Mouse (Mus musculus) embryonic fibroblast, embryonic 13.5 days (primary cell): ENCODE results near the gene Gm28308. TPM values are rescaled to one million over a fixed set of nuclear protein-coding genes. Genes with fewer than 3 reads are reported as not detected.
A peak's percentile ranks its signal among the peaks of the same experiment; 100 is the strongest.

Experiments
- H3K27ac ChIP-seq: 2 replicates; pipeline ENCODE4 v1.5.1; 2012; ENCODE audit warnings: low read length, control low read depth, inconsistent platforms; ENCODE audit not compliant: insufficient read depth
- H3K4me1 ChIP-seq: 2 replicates; pipeline ENCODE4 v1.6.1; 2011; ENCODE audit warnings: low read length; ENCODE audit not compliant: control insufficient read depth, insufficient read depth
- H3K4me3 ChIP-seq: 2 replicates; pipeline ENCODE4 v1.5.1; 2011; ENCODE audit warnings: mild to moderate bottlenecking, control low read depth, low read length; ENCODE audit not compliant: insufficient read depth
- CTCF ChIP-seq: IDR thresholded peaks from 2 replicates; pipeline ENCODE4 v1.5.1; 2011; ENCODE audit warnings: mild to moderate bottlenecking, control low read depth, low read length, moderate library complexity, borderline replicate concordance; ENCODE audit not compliant: insufficient read depth
- POLR2A ChIP-seq: IDR thresholded peaks from 2 replicates; pipeline ENCODE4 v1.6.1; 2011; ENCODE audit warnings: low read depth, mild to moderate bottlenecking, control low read depth, low read length, moderate library complexity
- polyA plus RNA-seq: library from polyadenylated mRNA; stranded (reverse); fragments of >200 nt; gene quantifications from 2 replicates; pipeline ENCODE4 v1.2.4, GENCODE M21; 2011; ENCODE audit warnings: low read depth; ENCODE audit not compliant: missing spikeins, insufficient read length

The Gm28308 gene
- polyA plus RNA-seq, 1 experiment = not detected

DNA sequence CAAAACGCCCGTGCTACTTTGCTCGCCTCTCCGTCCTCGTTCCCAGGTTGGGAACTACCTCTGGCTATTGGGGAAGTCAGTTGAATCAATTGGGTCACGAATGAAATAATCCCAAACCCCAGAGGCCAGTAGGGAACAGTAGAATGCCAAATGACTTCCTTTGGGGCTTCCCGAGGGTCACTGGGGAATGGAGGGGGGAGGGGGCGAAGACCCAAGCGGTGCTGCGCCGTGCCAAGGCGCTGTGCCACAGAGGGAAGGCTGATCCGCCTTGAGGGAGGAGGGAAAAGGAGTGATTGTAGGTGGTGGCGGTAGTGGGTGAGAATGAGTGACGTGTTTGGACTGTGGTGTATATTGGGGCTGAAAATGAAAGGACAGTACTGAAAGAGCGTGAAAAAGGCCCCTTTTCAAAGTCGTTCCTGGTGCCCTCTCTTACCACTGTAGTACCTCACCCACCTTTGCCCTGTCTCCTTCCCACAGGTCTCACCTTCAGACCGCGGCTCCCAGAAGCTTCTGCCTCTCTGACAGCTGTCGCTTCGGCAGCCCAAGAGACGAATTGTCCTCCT lies 502 bp downstream of the Gm28308 start:
- H3K4me1 ChIP-seq = no peaks in the 10 kb centered on the region
- peak overlapping the region; percentile 75 for H3K27ac ChIP-seq
- TF ChIP-seq CTCF (no peak), POLR2A (0 out of 2 replicates have a peak, but pooled peaks have one; percentile 16)
- peak overlapping the region; percentile 71 for H3K4me3 ChIP-seq

DNA sequence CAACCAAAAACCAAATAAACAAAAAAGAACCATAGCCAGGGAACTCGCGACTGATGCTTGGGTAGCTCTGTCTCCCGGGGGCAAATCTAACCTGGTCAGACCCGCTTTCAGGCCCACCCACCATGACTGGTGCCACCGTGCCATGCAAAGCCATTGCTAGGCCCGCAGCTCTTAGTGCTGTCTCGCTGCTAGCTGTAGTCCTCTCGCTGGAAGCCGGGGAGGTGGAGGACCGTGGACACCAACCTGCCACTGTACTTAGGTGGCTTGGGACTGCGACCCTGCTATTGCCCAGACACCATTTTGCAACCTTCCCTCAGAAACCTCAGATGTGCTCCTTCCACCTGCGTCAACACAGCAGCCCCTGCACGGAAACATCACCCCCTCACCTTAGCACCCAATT lies 1.2 kb downstream of the Gm28308 start:
- TF ChIP-seq POLR2A (no peak; the same call in 1 of the 2 replicates), CTCF (no peak)
- Histone ChIP-seq H3K4me3 (peak overlapping the region; percentile 71), H3K27ac (0 out of 2 replicates have a peak overlapping the region, but pooled peaks have one; percentile 75), H3K4me1 (no peaks in the 10 kb centered on the region)

- H3K4me3 ChIP-seq = peak overlapping the region; percentile 71
- no peaks in the 10 kb centered on the region for H3K4me1 ChIP-seq
- TF ChIP-seq POLR2A (peak; percentile 41; the same call in 1 of the 2 replicates), CTCF (peak; percentile 53; the same call in 1 of the 2 replicates)
- no peak overlapping the region for H3K27ac ChIP-seq
These were observed 1.8 kb downstream of the Gm28308 start for GRCm38 (mm10) chr6:52211170-52211935.

GRCm38 (mm10) chr6:52209685-52210046 lies 3.5 kb downstream of the Gm28308 start:
- TF ChIP-seq CTCF (no peak), POLR2A (no peak)
- Histone ChIP-seq H3K4me1 (no peaks in the 10 kb centered on the region), H3K27ac (no peak overlapping the region), H3K4me3 (peak overlapping the region; percentile 33)

DNA sequence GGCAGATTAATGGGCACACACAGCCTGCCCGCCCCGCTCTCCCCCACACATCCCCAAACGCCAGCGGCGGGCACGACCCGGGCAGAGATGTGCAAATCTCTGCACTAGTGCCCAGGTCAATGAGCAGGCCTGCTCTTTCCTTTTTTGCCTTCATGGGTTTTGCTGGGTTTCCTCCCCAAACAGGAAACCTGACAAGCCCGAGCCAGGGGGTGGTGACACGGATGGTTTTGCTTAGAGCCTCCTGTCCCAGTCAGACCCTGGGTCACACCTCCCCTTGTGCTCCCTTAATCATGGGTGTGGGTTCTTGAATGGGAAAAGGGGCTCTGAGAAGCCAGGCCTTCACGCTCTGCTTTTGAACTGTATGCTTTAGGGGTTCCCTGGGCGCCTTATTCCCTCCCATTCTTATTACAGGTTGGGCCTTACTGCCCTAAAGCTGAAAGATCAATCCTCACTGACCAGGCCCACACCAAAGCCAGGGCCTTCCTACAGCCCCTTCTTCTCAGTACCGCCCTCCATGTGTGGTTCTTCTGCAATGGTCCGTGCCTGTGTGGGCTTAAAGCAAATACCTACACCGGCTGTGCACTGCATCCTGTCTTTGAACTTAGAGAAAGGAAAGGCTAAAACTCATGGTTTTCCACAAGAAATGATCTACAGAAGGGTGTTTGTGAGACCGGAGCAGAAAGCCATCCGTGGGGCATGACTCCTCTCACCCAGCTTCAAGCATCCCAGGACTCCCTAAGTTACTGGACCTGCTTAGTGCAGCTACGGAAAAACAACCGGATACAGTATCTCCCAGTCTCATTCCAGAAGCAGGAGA lies 4.1 kb downstream of the Gm28308 start:
- no peaks in the 10 kb centered on the region for H3K4me1 ChIP-seq
- TF ChIP-seq POLR2A = no peak
- TF ChIP-seq CTCF = no peak
- no peak overlapping the region; the same call in 1 of the 2 replicates for H3K27ac ChIP-seq
- H3K4me3 ChIP-seq = peak overlapping the region; percentile 33

- no peak within 1 kb of the TSS; the same call in 1 of the 2 replicates for H3K27ac ChIP-seq
- H3K4me3 ChIP-seq = peak within 1 kb of the TSS; percentile 33
- no peaks in the 10 kb centered on the region for H3K4me1 ChIP-seq
- TF ChIP-seq POLR2A (no peak), CTCF (no peak)
These were observed 4.9 kb downstream of the Gm28308 start, which contains the start of gene Hoxa6 for GRCm38 (mm10) chr6:52208072-52208867. TSS of gene Hoxa6 (minus strand) at chr6:52208722.

DNA sequence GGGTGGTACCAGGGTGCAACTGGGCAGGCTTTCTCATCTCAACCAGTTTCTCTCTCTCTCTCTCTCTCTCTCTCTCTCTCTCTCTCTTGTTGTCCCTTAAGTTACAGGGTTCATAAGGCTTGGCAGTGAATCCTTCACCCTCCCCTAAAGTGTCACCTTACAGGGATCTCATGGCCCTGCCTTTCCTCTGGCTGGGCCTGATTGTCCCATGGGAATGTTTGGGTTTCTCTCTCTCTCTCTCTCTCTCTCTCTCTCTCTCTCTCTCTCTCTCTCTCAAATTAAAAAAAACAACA lies 5.5 kb downstream of the Gm28308 start:
- H3K27ac ChIP-seq = no peak overlapping the region
- no peak for TF ChIP-seq CTCF
- no peak for TF ChIP-seq POLR2A
- no peaks in the 10 kb centered on the region for H3K4me1 ChIP-seq
- H3K4me3 ChIP-seq = no peak overlapping the region

DNA sequence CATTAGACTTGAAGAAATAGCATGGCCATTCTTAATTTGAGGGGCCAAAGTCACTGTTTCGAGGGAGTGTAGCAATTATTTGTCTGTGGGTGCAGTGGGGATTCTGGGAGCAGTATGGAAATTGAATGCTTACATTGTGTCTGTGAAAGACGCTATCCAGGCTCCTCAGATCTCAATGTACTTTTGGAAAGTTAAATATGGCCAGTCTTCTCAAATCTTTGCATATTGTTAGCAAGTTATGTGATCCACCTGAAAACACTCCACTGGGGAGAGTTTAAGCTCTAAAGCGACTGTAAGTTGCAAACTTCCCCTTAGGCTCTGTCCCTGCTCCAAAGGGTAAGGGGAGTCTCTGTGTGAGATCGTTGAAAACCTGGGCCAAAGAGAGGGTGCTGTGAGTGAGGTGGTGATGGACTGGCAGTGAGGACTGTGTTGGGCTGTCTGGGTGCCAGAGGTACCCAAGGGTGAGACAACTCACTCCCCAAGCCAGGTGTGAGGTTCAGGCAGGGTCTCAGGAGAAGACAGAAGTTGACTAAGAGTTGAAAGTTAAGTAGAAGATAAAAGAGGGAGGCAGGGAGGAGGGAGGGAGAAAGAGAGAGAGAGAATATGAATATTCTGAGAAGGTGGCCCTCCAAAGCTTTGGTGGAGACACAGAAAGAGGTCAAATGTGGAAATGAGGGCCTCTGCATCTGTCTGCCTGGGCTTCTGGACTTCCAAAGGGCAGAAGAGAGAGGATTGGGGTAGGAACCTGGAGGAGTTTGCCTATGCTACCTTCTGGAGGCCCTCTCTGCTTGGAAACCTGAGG lies 6.1 kb downstream of the Gm28308 start:
- H3K27ac ChIP-seq = 0 out of 2 replicates have a peak overlapping the region, but pooled peaks have one; percentile 4
- H3K4me1 ChIP-seq = no peaks in the 10 kb centered on the region
- TF ChIP-seq CTCF = no peak
- TF ChIP-seq POLR2A = no peak
- H3K4me3 ChIP-seq = 0 out of 2 replicates have a peak overlapping the region, but pooled peaks have one; percentile 0
